Mouse (Mus musculus): Measurements from ENCODE around the gene Wwox. TPM values are rescaled to one million over a fixed set of nuclear protein-coding genes. Genes with fewer than 3 reads are reported as not detected.
A peak's percentile ranks its signal among the peaks of the same experiment; 100 is the strongest.

Wwox gene
- polyA plus RNA-seq, 1 experiment from 2014 or later, result 13.8 TPM

- H3K4me2 ChIP-seq (ENCODE audit: low read depth, low read length), result no peak overlapping the region
- no peak overlapping the region for H3K9ac ChIP-seq (replicated peaks; ENCODE audit: low read depth, low read length)
- no peak for ATAC-seq (ENCODE audit: low read depth)
- no peaks in the 10 kb centered on the region for H3K36me3 ChIP-seq (ENCODE audit: control insufficient read depth, insufficient read depth, low read length)
- H3K27me3 ChIP-seq (ENCODE audit: control insufficient read depth, insufficient read depth, low read length), result no peaks in the 10 kb centered on the region
- no peaks in the 10 kb centered on the region for H3K9me3 ChIP-seq (ENCODE audit: control insufficient read depth, low read length)
- 75% methylated on average over 25 of the region's 25 CpGs for WGBS
- H3K4me3 ChIP-seq (ENCODE audit: low read depth, low read length), result no peak overlapping the region
- H3K4me1 ChIP-seq (ENCODE audit: control insufficient read depth, insufficient read depth, low read length), result peaks cover 13% of the 10 kb centered on the region; the same call in 1 of the 2 replicates
- no peak overlapping the region for H3K27ac ChIP-seq (ENCODE audit: low read depth, low read length)
Observed at GRCm38 (mm10) chr8:114458113-114458784, 18.8 kb downstream of the Wwox start.

DNA sequence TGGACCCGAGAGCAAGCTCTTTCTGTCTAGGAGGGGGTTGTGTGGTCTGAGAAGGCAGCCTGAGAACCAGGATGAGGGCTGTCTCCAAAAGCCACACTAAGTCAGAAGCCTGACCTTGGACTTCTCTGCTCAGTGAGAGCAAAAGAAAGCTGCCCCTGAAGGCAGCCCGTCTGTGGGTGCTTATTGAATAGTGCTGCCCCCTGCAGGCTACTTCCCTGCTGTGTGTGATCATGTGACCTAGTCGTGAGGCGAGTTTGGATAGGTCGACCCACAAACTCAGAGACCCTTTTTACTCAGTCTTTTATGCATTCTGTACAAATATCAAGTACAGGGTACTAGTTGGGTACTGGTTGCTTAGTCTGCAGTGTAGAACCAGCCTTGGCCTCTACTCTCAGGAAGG is 21.1 kb downstream of the Wwox start:
- no peak overlapping the region for H3K4me2 ChIP-seq (ENCODE audit: low read depth, low read length)
- H3K36me3 ChIP-seq (ENCODE audit: control insufficient read depth, insufficient read depth, low read length), result no peaks in the 10 kb centered on the region
- no peaks in the 10 kb centered on the region for H3K9me3 ChIP-seq (ENCODE audit: control insufficient read depth, low read length)
- peaks cover 13% of the 10 kb centered on the region; the same call in 1 of the 2 replicates for H3K4me1 ChIP-seq (ENCODE audit: control insufficient read depth, insufficient read depth, low read length)
- no peaks in the 10 kb centered on the region for H3K27me3 ChIP-seq (ENCODE audit: control insufficient read depth, insufficient read depth, low read length)
- no peak for ATAC-seq (ENCODE audit: low read depth)
- no peak overlapping the region for H3K9ac ChIP-seq (replicated peaks; ENCODE audit: low read depth, low read length)
- no peak overlapping the region for H3K4me3 ChIP-seq (ENCODE audit: low read depth, low read length)
- no peak overlapping the region for H3K27ac ChIP-seq (ENCODE audit: low read depth, low read length)
- WGBS, result 80% methylated on average over 5 of the region's 5 CpGs

GRCm38 (mm10) chr8:114462591-114462990 is 23.1 kb downstream of the Wwox start:
- Histone ChIP-seq H3K4me2 (ENCODE audit: low read depth, low read length) (no peak overlapping the region), H3K4me3 (ENCODE audit: low read depth, low read length) (no peak overlapping the region), H3K4me1 (ENCODE audit: control insufficient read depth, insufficient read depth, low read length) (peaks cover 13% of the 10 kb centered on the region; the same call in 1 of the 2 replicates), H3K27ac (ENCODE audit: low read depth, low read length) (no peak overlapping the region), H3K36me3 (ENCODE audit: control insufficient read depth, insufficient read depth, low read length) (no peaks in the 10 kb centered on the region), H3K9ac (replicated peaks; ENCODE audit: low read depth, low read length) (no peak overlapping the region), H3K9me3 (ENCODE audit: control insufficient read depth, low read length) (no peaks in the 10 kb centered on the region), H3K27me3 (ENCODE audit: control insufficient read depth, insufficient read depth, low read length) (no peaks in the 10 kb centered on the region)
- WGBS, result 76% methylated on average over 11 of the region's 11 CpGs
- no peak for ATAC-seq (ENCODE audit: low read depth)

DNA sequence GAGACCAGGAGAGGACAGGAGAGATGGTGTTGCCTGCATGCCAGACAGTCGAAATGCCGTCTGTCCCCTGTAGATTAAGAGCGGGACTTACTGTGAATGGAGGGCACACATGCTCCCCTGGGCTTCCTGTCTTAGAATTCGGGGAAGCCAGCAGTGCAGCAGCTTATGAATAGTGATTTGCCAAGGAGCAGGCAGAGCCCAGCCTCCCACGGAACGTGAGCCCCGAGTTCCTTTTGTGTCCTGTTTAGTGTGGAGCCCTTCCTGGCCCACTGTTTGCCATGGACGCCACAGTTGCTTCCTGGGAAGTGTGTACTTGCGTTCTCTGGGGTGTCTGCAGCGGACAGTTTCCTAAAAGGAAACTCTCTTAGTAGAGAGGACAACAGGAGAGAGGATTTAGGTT is 23.9 kb downstream of the Wwox start:
- WGBS, result 45% methylated on average over 10 of the region's 10 CpGs
- ATAC-seq (ENCODE audit: low read depth), result no peak
- H3K4me3 ChIP-seq (ENCODE audit: low read depth, low read length), result no peak overlapping the region
- H3K9me3 ChIP-seq (ENCODE audit: control insufficient read depth, low read length), result no peaks in the 10 kb centered on the region
- no peak overlapping the region for H3K9ac ChIP-seq (replicated peaks; ENCODE audit: low read depth, low read length)
- no peak overlapping the region for H3K27ac ChIP-seq (ENCODE audit: low read depth, low read length)
- H3K4me1 ChIP-seq (ENCODE audit: control insufficient read depth, insufficient read depth, low read length), result peaks cover 13% of the 10 kb centered on the region; the same call in 1 of the 2 replicates
- H3K4me2 ChIP-seq (ENCODE audit: low read depth, low read length), result no peak overlapping the region
- no peaks in the 10 kb centered on the region for H3K27me3 ChIP-seq (ENCODE audit: control insufficient read depth, insufficient read depth, low read length)
- H3K36me3 ChIP-seq (ENCODE audit: control insufficient read depth, insufficient read depth, low read length), result no peaks in the 10 kb centered on the region

- peak overlapping the region; percentile 44 for H3K27ac ChIP-seq (ENCODE audit: low read depth, low read length)
- H3K9ac ChIP-seq (replicated peaks; ENCODE audit: low read depth, low read length), result no peak overlapping the region
- 51% methylated on average over 21 of the region's 21 CpGs for WGBS
- H3K9me3 ChIP-seq (ENCODE audit: control insufficient read depth, low read length), result no peaks in the 10 kb centered on the region
- no peaks in the 10 kb centered on the region for H3K36me3 ChIP-seq (ENCODE audit: control insufficient read depth, insufficient read depth, low read length)
- H3K4me1 ChIP-seq (ENCODE audit: control insufficient read depth, insufficient read depth, low read length), result no peaks in the 10 kb centered on the region
- H3K4me3 ChIP-seq (ENCODE audit: low read depth, low read length), result no peak overlapping the region
- H3K27me3 ChIP-seq (ENCODE audit: control insufficient read depth, insufficient read depth, low read length), result no peaks in the 10 kb centered on the region
- peak; percentile 68; the same call in 1 of the 2 replicates for ATAC-seq (ENCODE audit: low read depth)
- no peak overlapping the region for H3K4me2 ChIP-seq (ENCODE audit: low read depth, low read length)
Observed at GRCm38 (mm10) chr8:114468526-114469207, 29.2 kb downstream of the Wwox start.

GRCm38 (mm10) chr8:114469208-114469590 is 29.7 kb downstream of the Wwox start:
- Histone ChIP-seq H3K27me3 (ENCODE audit: control insufficient read depth, insufficient read depth, low read length) (no peaks in the 10 kb centered on the region), H3K9me3 (ENCODE audit: control insufficient read depth, low read length) (no peaks in the 10 kb centered on the region), H3K4me1 (ENCODE audit: control insufficient read depth, insufficient read depth, low read length) (no peaks in the 10 kb centered on the region), H3K4me2 (ENCODE audit: low read depth, low read length) (no peak overlapping the region), H3K36me3 (ENCODE audit: control insufficient read depth, insufficient read depth, low read length) (no peaks in the 10 kb centered on the region), H3K27ac (ENCODE audit: low read depth, low read length) (no peak overlapping the region; the same call in 1 of the 2 replicates), H3K4me3 (ENCODE audit: low read depth, low read length) (no peak overlapping the region), H3K9ac (replicated peaks; ENCODE audit: low read depth, low read length) (no peak overlapping the region)
- ATAC-seq (ENCODE audit: low read depth), result no peak
- WGBS, result 91% methylated on average over 10 of the region's 10 CpGs

DNA sequence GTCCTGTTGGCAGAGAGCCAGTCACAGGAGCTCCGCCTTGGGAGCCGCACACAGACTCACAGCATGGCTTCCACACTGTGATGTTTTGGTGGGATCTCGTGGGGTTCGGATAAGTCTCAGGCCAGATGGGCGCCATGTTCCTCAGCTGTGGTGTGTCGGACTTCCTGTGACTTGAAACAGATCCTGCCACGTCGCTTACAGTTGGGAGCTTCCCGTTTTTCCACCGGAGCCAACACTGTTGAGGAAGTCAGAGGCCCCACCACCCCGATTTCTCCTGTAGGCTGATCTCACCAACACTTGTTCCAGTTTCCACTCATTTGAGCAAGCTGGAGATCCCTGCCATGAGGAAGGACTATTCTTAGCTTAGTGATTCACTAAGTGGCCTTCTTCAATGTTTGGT is 34.1 kb downstream of the Wwox start:
- Histone ChIP-seq H3K4me3 (ENCODE audit: low read depth, low read length) (no peak overlapping the region), H3K27me3 (ENCODE audit: control insufficient read depth, insufficient read depth, low read length) (no peaks in the 10 kb centered on the region), H3K4me1 (ENCODE audit: control insufficient read depth, insufficient read depth, low read length) (no peaks in the 10 kb centered on the region), H3K9ac (replicated peaks; ENCODE audit: low read depth, low read length) (no peak overlapping the region), H3K36me3 (ENCODE audit: control insufficient read depth, insufficient read depth, low read length) (no peaks in the 10 kb centered on the region), H3K27ac (ENCODE audit: low read depth, low read length) (no peak overlapping the region), H3K9me3 (ENCODE audit: control insufficient read depth, low read length) (no peaks in the 10 kb centered on the region), H3K4me2 (ENCODE audit: low read depth, low read length) (no peak overlapping the region)
- 84% methylated on average over 11 of the region's 11 CpGs for WGBS
- no peak for ATAC-seq (ENCODE audit: low read depth)

GRCm38 (mm10) chr8:114476919-114477318 is 37.5 kb downstream of the Wwox start:
- Histone ChIP-seq H3K27me3 (ENCODE audit: control insufficient read depth, insufficient read depth, low read length) (no peaks in the 10 kb centered on the region), H3K9me3 (ENCODE audit: control insufficient read depth, low read length) (no peaks in the 10 kb centered on the region), H3K9ac (replicated peaks; ENCODE audit: low read depth, low read length) (no peak overlapping the region), H3K36me3 (ENCODE audit: control insufficient read depth, insufficient read depth, low read length) (no peaks in the 10 kb centered on the region), H3K27ac (ENCODE audit: low read depth, low read length) (no peak overlapping the region), H3K4me1 (ENCODE audit: control insufficient read depth, insufficient read depth, low read length) (no peaks in the 10 kb centered on the region), H3K4me2 (ENCODE audit: low read depth, low read length) (no peak overlapping the region), H3K4me3 (ENCODE audit: low read depth, low read length) (no peak overlapping the region)
- ATAC-seq (ENCODE audit: low read depth), result no peak
- WGBS, result 89% methylated on average over 10 of the region's 10 CpGs

DNA sequence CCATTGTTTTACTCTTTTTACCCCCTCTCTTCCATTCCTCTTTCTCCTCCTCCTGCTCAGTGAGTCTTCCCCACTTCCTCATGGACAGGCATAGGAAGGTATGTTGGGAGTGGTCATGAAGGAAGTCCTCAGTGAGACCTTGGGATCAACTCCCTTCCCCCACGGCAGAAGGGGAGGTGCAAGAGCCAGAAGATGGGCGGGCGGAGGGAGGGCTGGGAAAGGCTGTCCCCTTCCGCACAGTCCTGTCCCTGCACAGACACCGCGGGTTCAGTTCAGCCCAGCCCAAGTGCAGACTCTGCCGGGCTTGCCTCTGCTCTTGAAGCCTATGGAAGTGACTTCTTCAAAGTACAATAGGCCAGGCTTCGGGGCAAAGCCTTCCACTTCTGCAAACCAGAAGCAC is 38.3 kb downstream of the Wwox start:
- Histone ChIP-seq H3K4me3 (ENCODE audit: low read depth, low read length) (no peak overlapping the region), H3K4me2 (ENCODE audit: low read depth, low read length) (no peak overlapping the region), H3K27ac (ENCODE audit: low read depth, low read length) (no peak overlapping the region), H3K27me3 (ENCODE audit: control insufficient read depth, insufficient read depth, low read length) (no peaks in the 10 kb centered on the region), H3K4me1 (ENCODE audit: control insufficient read depth, insufficient read depth, low read length) (no peaks in the 10 kb centered on the region), H3K36me3 (ENCODE audit: control insufficient read depth, insufficient read depth, low read length) (no peaks in the 10 kb centered on the region), H3K9ac (replicated peaks; ENCODE audit: low read depth, low read length) (no peak overlapping the region), H3K9me3 (ENCODE audit: control insufficient read depth, low read length) (no peaks in the 10 kb centered on the region)
- ATAC-seq (ENCODE audit: low read depth), result no peak
- 83% methylated on average over 8 of the region's 8 CpGs for WGBS

All from neural tube, embryonic 14.5 days (tissue).